Mouse (Mus musculus) T-helper 1 cell (primary cell): ENCODE measurements around the gene Ccdc153.

ENCODE experiments used
- in situ Hi-C: fragments of 300-600 bp; cut with MboI, MseI; formaldehyde crosslinking; loops from one replicate; pipeline ENCODE4 v1.15.1; 2025; ENCODE audit warnings: high pct_unique_total_duplicates

Ccdc153 gene

GRCm38 (mm10) chr9:44239447-44239846, 1.0 kb upstream of the Ccdc153 start:
- in situ Hi-C loops: loop anchor here (5.0 kb wide), 1 partner anchor 283 kb away; no protein-coding TSS in a partner anchor

GRCm38 (mm10) chr9:44240911-44241310, 435 bp downstream of the Ccdc153 start:
- in situ Hi-C loops: loop anchor here (5.0 kb wide), 1 partner anchor 59 kb away; no protein-coding TSS in a partner anchor

GRCm38 (mm10) chr9:44241418-44241817, 942 bp downstream of the Ccdc153 start:
- in situ Hi-C loops: loop anchor here (5.0 kb wide), 1 partner anchor 59 kb away; no protein-coding TSS in a partner anchor

GRCm38 (mm10) chr9:44243621-44244020, 3.1 kb downstream of the Ccdc153 start:
- in situ Hi-C loops: loop anchor here (5.0 kb wide), 1 partner anchor 61 kb away; no protein-coding TSS in a partner anchor

GRCm38 (mm10) chr9:44247907-44248306, 7.4 kb downstream of the Ccdc153 start:
- in situ Hi-C loops: no loop called here

GRCm38 (mm10) chr9:44249181-44250146, 9.0 kb downstream of the Ccdc153 start:
- in situ Hi-C loops: loop anchor here (10.0 kb wide), 1 partner anchor 1235 kb away; no protein-coding TSS in a partner anchor

- in situ Hi-C loops: loop anchor here (10.0 kb wide), 1 partner anchor 1236 kb away; no protein-coding TSS in a partner anchor
Measured at GRCm38 (mm10) chr9:44250445-44250844, 10.0 kb downstream of the Ccdc153 start.

- in situ Hi-C loops: loop anchor here (10.0 kb wide), 1 partner anchor 1237 kb away; no protein-coding TSS in a partner anchor
Measured at GRCm38 (mm10) chr9:44251314-44251713, 10.8 kb downstream of the Ccdc153 start, which contains the start of gene Pdzd3. TSS of gene Pdzd3 (minus strand) at chr9:44251471.

GRCm38 (mm10) chr9:44253441-44253840, 13.0 kb downstream of the Ccdc153 start:
- in situ Hi-C loops: loop anchor here (10.0 kb wide), 1 partner anchor 1239 kb away; no protein-coding TSS in a partner anchor

- in situ Hi-C loops: loop anchor here (10.0 kb wide), 1 partner anchor 1240 kb away; no protein-coding TSS in a partner anchor
Measured at GRCm38 (mm10) chr9:44254508-44255135, 14.1 kb downstream of the Ccdc153 start.

GRCm38 (mm10) chr9:44255136-44255521, 14.7 kb downstream of the Ccdc153 start:
- in situ Hi-C loops: loop anchor here (10.0 kb wide), 1 partner anchor 1240 kb away; no protein-coding TSS in a partner anchor

- in situ Hi-C loops: loop anchor here (10.0 kb wide), 1 partner anchor 1241 kb away; no protein-coding TSS in a partner anchor
Measured at GRCm38 (mm10) chr9:44256213-44256612, 15.7 kb downstream of the Ccdc153 start.

GRCm38 (mm10) chr9:44259014-44259413, 18.5 kb downstream of the Ccdc153 start:
- in situ Hi-C loops: loop anchor here (10.0 kb wide), 1 partner anchor 1244 kb away; no protein-coding TSS in a partner anchor

- in situ Hi-C loops: no loop called here
Measured at GRCm38 (mm10) chr9:44261388-44261787, 20.9 kb downstream of the Ccdc153 start.

- in situ Hi-C loops: no loop called here
Measured at GRCm38 (mm10) chr9:44266478-44267226, 26.2 kb downstream of the Ccdc153 start.

GRCm38 (mm10) chr9:44267319-44268026, 27.0 kb downstream of the Ccdc153 start:
- in situ Hi-C loops: no loop called here

GRCm38 (mm10) chr9:44268027-44268360, 27.5 kb downstream of the Ccdc153 start:
- in situ Hi-C loops: no loop called here

- in situ Hi-C loops: no loop called here
Measured at GRCm38 (mm10) chr9:44268432-44268831, 28.0 kb downstream of the Ccdc153 start, which contains the start of gene Nlrx1. TSS of gene Nlrx1 (minus strand) at chr9:44268599.

- in situ Hi-C loops: no loop called here
Measured at GRCm38 (mm10) chr9:44269077-44269476, 28.6 kb downstream of the Ccdc153 start.

GRCm38 (mm10) chr9:44269973-44270372, 29.5 kb downstream of the Ccdc153 start:
- in situ Hi-C loops: no loop called here
